ENCODE assay signal across 8 mouse cellular contexts in the genomic region with DNA sequence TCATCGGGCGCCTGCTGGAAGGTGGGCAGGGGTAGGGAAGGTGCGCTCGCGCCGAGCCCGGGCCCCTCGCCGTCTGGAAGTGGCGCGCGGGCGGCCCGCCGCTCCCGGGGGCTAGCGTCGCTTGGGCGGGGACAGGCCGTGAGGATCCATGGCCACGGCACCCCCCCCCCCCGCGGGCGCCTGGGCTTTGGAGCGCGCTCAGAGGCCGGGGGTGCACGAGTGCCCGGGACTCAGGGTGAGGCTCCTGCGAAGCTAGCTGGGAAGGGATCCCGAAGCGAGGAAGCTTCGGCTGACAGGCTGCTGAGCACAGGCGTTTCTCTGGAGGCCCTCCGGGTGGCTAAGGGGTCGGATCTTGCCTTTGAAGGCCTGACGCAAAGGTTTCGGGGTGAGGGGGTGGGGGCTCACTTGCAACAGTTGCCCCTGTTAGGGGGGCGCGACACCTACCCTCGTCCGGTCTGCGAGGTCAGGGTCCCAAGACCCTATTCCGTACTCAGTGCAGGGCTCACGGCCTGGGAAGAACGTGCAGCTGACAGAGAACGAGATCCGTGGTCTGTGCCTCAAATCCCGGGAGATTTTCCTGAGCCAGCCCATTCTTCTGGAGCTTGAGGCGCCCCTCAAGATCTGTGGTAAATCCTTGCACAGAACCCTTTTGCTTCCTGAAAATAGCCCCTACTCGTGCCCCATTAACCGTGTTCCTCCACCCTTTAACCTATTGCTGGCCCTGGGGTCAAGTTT. TPM values are rescaled to one million over a fixed set of nuclear protein-coding genes. Genes with fewer than 3 reads are reported as not detected.
DNase-seq lines count a peak whose midpoint lies in the region; ATAC-seq and TF ChIP-seq lines count a peak whose summit lies in the region.

No protein-coding gene starts in this region.

- H3K27me3 ChIP-seq in lung, embryonic 16.5 days (ENCODE audit: control insufficient read depth, insufficient read depth, low read depth, low read length): no peaks in the 10 kb centered on the region
- no peaks in the 10 kb centered on the region for H3K27me3 ChIP-seq in hindbrain, embryonic 13.5 days
- H3K27me3 ChIP-seq in midbrain, embryonic 15.5 days (replicated peaks): no peaks in the 10 kb centered on the region

- no peak for TF ChIP-seq CTCF in cortical plate, adult 2 months (IDR thresholded peaks at IDR 0.05; ENCODE audit: extremely low read depth, insufficient read depth, low read length)

- peak overlapping the region; percentile 94 for H3K27ac ChIP-seq in lung, embryonic 16.5 days (ENCODE audit: low read length)
- peak overlapping the region; percentile 93 for H3K27ac ChIP-seq in cortical plate, adult 2 months (ENCODE audit: insufficient read depth, low read length)
- peak overlapping the region; percentile 94 for H3K27ac ChIP-seq in hindbrain, embryonic 13.5 days
- H3K27ac ChIP-seq in midbrain, embryonic 15.5 days: peak overlapping the region; percentile 84

- H3K4me3 ChIP-seq in lung, embryonic 16.5 days (ENCODE audit: low read length): peak overlapping the region; percentile 88
- peak overlapping the region; percentile 97 for H3K4me3 ChIP-seq in cortical plate, adult 2 months (ENCODE audit: insufficient read depth, low read length)
- H3K4me3 ChIP-seq in hindbrain, embryonic 13.5 days: peak overlapping the region; percentile 97
- H3K4me3 ChIP-seq in midbrain, embryonic 15.5 days: peak overlapping the region; percentile 70

- peak overlapping the region; percentile 73 for H3K4me2 ChIP-seq in lung, embryonic 16.5 days (ENCODE audit: low read depth, low read length)
- peak overlapping the region; percentile 96 for H3K4me2 ChIP-seq in hindbrain, embryonic 13.5 days
- peak overlapping the region; percentile 93 for H3K4me2 ChIP-seq in midbrain, embryonic 15.5 days

- under 1% methylated on average over 45 of the region's 52 CpGs for WGBS in lung, embryonic 16.5 days
- under 1% methylated on average over 45 of the region's 52 CpGs for WGBS in hindbrain, embryonic 13.5 days
- WGBS in midbrain, embryonic 15.5 days: under 1% methylated on average over 50 of the region's 52 CpGs

- DNase-seq in lung, postnatal 10 days: no peak
- no peak for DNase-seq in thymus, postnatal 10 days (ENCODE audit: low spot score in 2 of 2)
- DNase-seq in right cerebral cortex, postnatal 14 days: no peak
- no peak for DNase-seq in layer of hippocampus, adult 18-20 months (ENCODE audit: low spot score in 2 of 2)

- H3K9me3 ChIP-seq in lung, embryonic 16.5 days (ENCODE audit: control insufficient read depth, low read length): no peaks in the 10 kb centered on the region
- H3K9me3 ChIP-seq in hindbrain, embryonic 13.5 days: no peaks in the 10 kb centered on the region
- no peaks in the 10 kb centered on the region for H3K9me3 ChIP-seq in midbrain, embryonic 15.5 days

- peak overlapping the region; percentile 99 for H3K9ac ChIP-seq in lung, embryonic 16.5 days (ENCODE audit: low read length)
- peak overlapping the region; percentile 99 for H3K9ac ChIP-seq in hindbrain, embryonic 13.5 days
- peak overlapping the region; percentile 88 for H3K9ac ChIP-seq in midbrain, embryonic 15.5 days

- peaks cover 32% of the 10 kb centered on the region for H3K36me3 ChIP-seq in lung, embryonic 16.5 days (ENCODE audit: control insufficient read depth, insufficient read depth, low read length)
- H3K36me3 ChIP-seq in hindbrain, embryonic 13.5 days: peaks cover 44% of the 10 kb centered on the region
- H3K36me3 ChIP-seq in midbrain, embryonic 15.5 days (replicated peaks): peaks cover 28% of the 10 kb centered on the region

- TF ChIP-seq POLR2A in cortical plate, adult 2 months (IDR thresholded peaks at IDR 0.05; ENCODE audit: extremely low read depth, insufficient read depth, low read length): no peak

- peaks cover 16% of the 10 kb centered on the region for H3K4me1 ChIP-seq in lung, embryonic 16.5 days (replicated peaks; ENCODE audit: control insufficient read depth, insufficient read depth, low read length)
- H3K4me1 ChIP-seq in cortical plate, adult 2 months (ENCODE audit: control insufficient read depth, insufficient read depth, low read length): peaks cover 7% of the 10 kb centered on the region; the same call in 1 of the 2 replicates
- peaks cover 30% of the 10 kb centered on the region for H3K4me1 ChIP-seq in hindbrain, embryonic 13.5 days (replicated peaks)
- H3K4me1 ChIP-seq in midbrain, embryonic 15.5 days: peaks cover 24% of the 10 kb centered on the region

- peak; percentile 63 for ATAC-seq in lung, embryonic 16.5 days (ENCODE audit: low read depth)
- no peak; the same call in 1 of the 2 replicates for ATAC-seq in hindbrain, embryonic 13.5 days (ENCODE audit: low FRiP score)
- peak; percentile 44 for ATAC-seq in midbrain, embryonic 15.5 days (replicated peaks)

RNA-seq across cellular contexts. Expression of gene Ppp1ca, which starts 0.6 kb away (rescaled TPM):
- 911 and 931 TPM in 2 replicates for polyA plus RNA-seq in lung, embryonic 16.5 days (2015; fragmentation: Nextera tagmentation; extraction: Ambion mirVana)
- 385 and 421 TPM in 2 replicates for polyA plus RNA-seq in cortical plate, adult 2 months (2012; rRNA removed)
- polyA plus RNA-seq in hindbrain, embryonic 13.5 days (2015; fragmentation: Nextera tagmentation; extraction: Ambion mirVana): 609 and 611 TPM in 2 replicates
- 537 and 571 TPM in 2 replicates for polyA plus RNA-seq in midbrain, embryonic 15.5 days (2015; fragmentation: Nextera tagmentation; extraction: Ambion mirVana)
- 100 to 1,000 TPM; 268 TPM for total RNA-seq in layer of hippocampus, adult 18-20 months (2021)

RNA-seq across cellular contexts. Expression of gene Tbc1d10c, which starts 1.3 kb away (rescaled TPM):
- 4.0 and 7.0 TPM in 2 replicates for polyA plus RNA-seq in lung, embryonic 16.5 days (2015; fragmentation: Nextera tagmentation; extraction: Ambion mirVana)
- 2.2 and 2.4 TPM in 2 replicates for polyA plus RNA-seq in cortical plate, adult 2 months (2012; rRNA removed)
- 0.88 and 1.1 TPM in 2 replicates for polyA plus RNA-seq in hindbrain, embryonic 13.5 days (2015; fragmentation: Nextera tagmentation; extraction: Ambion mirVana)
- polyA plus RNA-seq in midbrain, embryonic 15.5 days (2015; fragmentation: Nextera tagmentation; extraction: Ambion mirVana): 0.38 and 0.93 TPM in 2 replicates
- 1 to 10 TPM in 1 of 2 experiments, under 1 TPM in 1; 0.52 to 1.0 TPM for total RNA-seq in layer of hippocampus, adult 18-20 months (2021)

RNA-seq across cellular contexts. Expression of gene Rad9a, which starts 9.0 kb away (rescaled TPM):
- polyA plus RNA-seq in lung, embryonic 16.5 days (2015; fragmentation: Nextera tagmentation; extraction: Ambion mirVana): 30.5 and 33.6 TPM in 2 replicates
- polyA plus RNA-seq in cortical plate, adult 2 months (2012; rRNA removed): 17.3 and 18.4 TPM in 2 replicates
- polyA plus RNA-seq in hindbrain, embryonic 13.5 days (2015; fragmentation: Nextera tagmentation; extraction: Ambion mirVana): 20.4 and 24.6 TPM in 2 replicates
- polyA plus RNA-seq in midbrain, embryonic 15.5 days (2015; fragmentation: Nextera tagmentation; extraction: Ambion mirVana): 23.7 and 24.9 TPM in 2 replicates
- total RNA-seq in layer of hippocampus, adult 18-20 months (2021): 1 to 10 TPM; 7.9 to 9.6 TPM

RNA-seq across cellular contexts. Expression of gene Carns1, which starts 17.1 kb away (rescaled TPM):
- polyA plus RNA-seq in lung, embryonic 16.5 days (2015; fragmentation: Nextera tagmentation; extraction: Ambion mirVana): 2.5 and 3.2 TPM in 2 replicates
- 13.4 and 21.4 TPM in 2 replicates for polyA plus RNA-seq in cortical plate, adult 2 months (2012; rRNA removed)
- 5.1 and 5.6 TPM in 2 replicates for polyA plus RNA-seq in hindbrain, embryonic 13.5 days (2015; fragmentation: Nextera tagmentation; extraction: Ambion mirVana)
- polyA plus RNA-seq in midbrain, embryonic 15.5 days (2015; fragmentation: Nextera tagmentation; extraction: Ambion mirVana): 5.9 and 6.9 TPM in 2 replicates
- 1 to 10 TPM; 6.3 to 7.1 TPM for total RNA-seq in layer of hippocampus, adult 18-20 months (2021)

RNA-seq across cellular contexts. Expression of gene Clcf1, which starts 21.6 kb away (rescaled TPM):
- 4.8 and 6.1 TPM in 2 replicates for polyA plus RNA-seq in lung, embryonic 16.5 days (2015; fragmentation: Nextera tagmentation; extraction: Ambion mirVana)
- 2.4 and 2.8 TPM in 2 replicates for polyA plus RNA-seq in cortical plate, adult 2 months (2012; rRNA removed)
- polyA plus RNA-seq in hindbrain, embryonic 13.5 days (2015; fragmentation: Nextera tagmentation; extraction: Ambion mirVana): 0.58 and 1.0 TPM in 2 replicates
- polyA plus RNA-seq in midbrain, embryonic 15.5 days (2015; fragmentation: Nextera tagmentation; extraction: Ambion mirVana): 0.79 and 0.88 TPM in 2 replicates
- total RNA-seq in layer of hippocampus, adult 18-20 months (2021): under 1 TPM; 0.38 to 0.57 TPM
